ENCODE assay signal across 7 mouse cellular contexts in the genomic region with DNA sequence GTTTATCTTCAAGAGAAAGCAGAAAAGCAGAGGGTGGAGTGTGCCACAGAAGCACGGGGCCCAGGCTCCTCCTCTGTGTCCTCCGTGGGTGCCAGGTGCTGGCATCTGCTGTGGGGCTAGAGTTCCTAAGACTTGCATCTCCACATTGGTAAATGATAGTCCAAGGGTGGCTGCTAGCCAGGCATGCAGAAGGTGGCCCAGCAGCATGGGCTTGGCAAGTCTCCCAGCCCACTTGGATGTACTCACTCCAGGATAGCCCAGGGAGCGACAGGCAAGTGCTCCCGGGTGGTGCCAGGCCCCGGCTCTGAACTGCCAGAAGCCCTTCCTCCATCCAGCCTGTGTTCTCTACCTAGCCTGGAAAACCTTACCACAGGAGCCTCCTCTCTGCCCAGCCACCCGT.
DNase-seq lines count a peak whose midpoint lies in the region; TF ChIP-seq lines count a peak whose summit lies in the region.

No protein-coding gene starts in this region.

- no peak overlapping the region for H3K27ac ChIP-seq in liver, adult 2 months (replicated peaks; ENCODE audit: insufficient read depth, low read depth, low read length)

- peaks cover 7% of the 10 kb centered on the region; the same call in 1 of the 2 replicates for H3K4me1 ChIP-seq in liver, adult 2 months (ENCODE audit: control insufficient read depth, insufficient read depth, low read length)

- no peaks in the 10 kb centered on the region for H3K27me3 ChIP-seq in liver, adult 2 months (ENCODE audit: control insufficient read depth, insufficient read depth, low read length)

- WGBS in liver, adult 2 months = 19% methylated on average over 6 of the region's 6 CpGs

- no peak overlapping the region for H3K4me3 ChIP-seq in liver, adult 2 months (ENCODE audit: insufficient read depth, low read depth, low read length)

- TF ChIP-seq CTCF in liver, adult 2 months (IDR thresholded peaks at IDR 0.05; ENCODE audit: low read depth, low read length) = no peak

- H3K79me2 ChIP-seq in liver, adult 2 months (ENCODE audit: control insufficient read depth, insufficient read depth, low read length) = no peaks in the 10 kb centered on the region

- peaks cover 5% of the 10 kb centered on the region; the same call in 1 of the 2 replicates for H3K36me3 ChIP-seq in liver, adult 2 months (ENCODE audit: control insufficient read depth, insufficient read depth, low read length)

- peak; percentile 82 for DNase-seq in liver, adult 2 months (ENCODE audit: extremely low read depth, low read depth, low spot score)
- no peak for DNase-seq in liver
- peak; percentile 90 to 92 for DNase-seq in cerebellum, adult 18-20 months
- DNase-seq in gastrocnemius, postnatal 25 days = peak; percentile 87
- peak; percentile 75 to 82 for DNase-seq in lung, adult 18-20 months
- DNase-seq in thymus, postnatal 4 days = no peak
- DNase-seq in spleen, postnatal 10 days (ENCODE audit: low spot score in 2 of 2) = no peak

- TF ChIP-seq POLR2A in liver, adult 2 months (IDR thresholded peaks at IDR 0.05; ENCODE audit: extremely low read depth, insufficient read depth, low read length) = no peak

- no peak overlapping the region for H3K9ac ChIP-seq in liver, adult 2 months (ENCODE audit: low read depth, low read length)

Comparison
In these comparisons a context has a peak if more than half of its experiments do, and no peak if none do; other contexts are left out.
1. DNase-seq: peak in liver, adult 2 months (single experiment), cerebellum, adult 18-20 months (2 of 2), gastrocnemius, postnatal 25 days (single experiment) and lung, adult 18-20 months (2 of 2); none in liver (single experiment), thymus, postnatal 4 days (single experiment) and spleen, postnatal 10 days (0 of 2).